Mouse (Mus musculus): ENCODE results near the gene Zzef1. TPM values are rescaled to one million over a fixed set of nuclear protein-coding genes. Genes with fewer than 3 reads are reported as not detected.

Zzef1 gene
- polyA plus RNA-seq, 2 experiments: 4.4 to 5.1 TPM

DNA sequence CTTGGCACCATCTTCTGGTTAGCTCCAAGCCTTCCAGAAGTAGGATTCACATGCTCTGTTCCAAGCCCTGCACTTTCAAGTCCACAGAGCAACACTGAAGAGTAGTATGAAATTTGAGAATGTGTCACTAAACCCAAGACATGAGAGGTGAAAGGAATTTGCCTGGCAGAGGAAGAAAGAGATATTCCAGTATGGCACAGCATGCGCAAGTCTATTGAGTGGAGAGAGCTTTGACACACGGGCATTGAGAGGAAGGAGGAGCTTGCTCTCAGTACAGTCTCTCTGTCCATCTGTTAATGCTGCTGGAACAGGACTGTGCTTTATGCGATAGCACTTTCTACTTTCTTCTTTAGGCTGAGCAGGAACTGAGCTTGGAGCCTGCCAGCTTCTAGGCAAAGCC lies 7.0 kb downstream of the Zzef1 start:
- peaks cover 2 to 6% of the 10 kb centered on the region in 2 experiments; a peak in 3 of 4 replicates for H3K4me1 ChIP-seq (replicated peaks; ENCODE audit: control insufficient read depth in 2 of 2, insufficient read depth in 2 of 2, low read length in 1 of 2)
- no peak overlapping the region for H3K27ac ChIP-seq
- no peaks in the 10 kb centered on the region for H3K27me3 ChIP-seq (ENCODE audit: control insufficient read depth, insufficient read depth, low read length)
- TF ChIP-seq CTCF (IDR thresholded peaks at IDR 0.05; ENCODE audit: low read depth): no peak
- TF ChIP-seq EP300 (IDR thresholded peaks at IDR 0.05; ENCODE audit: low read depth): no peak
- no peak overlapping the region for H3K9ac ChIP-seq (replicated peaks)
- H3K4me2 ChIP-seq (ENCODE audit: low read depth): no peak overlapping the region
- ATAC-seq (ENCODE audit: insufficient read depth): no peak
- no peaks in the 10 kb centered on the region for H3K9me3 ChIP-seq (ENCODE audit: control insufficient read depth, low read length)
- H3K36me3 ChIP-seq (replicated peaks; ENCODE audit: control insufficient read depth, insufficient read depth, low read depth): no peaks in the 10 kb centered on the region
- DNase-seq (ENCODE audit: low read depth in 3 of 3, low spot score in 3 of 3): no peak
- H3K4me3 ChIP-seq (ENCODE audit: insufficient read depth in 1 of 2, low read depth in 2 of 2, low read length in 2 of 2): no peak overlapping the region
- WGBS (ENCODE audit: insufficient replicate concordance): 84% methylated on average over 3 of the region's 3 CpGs

DNA sequence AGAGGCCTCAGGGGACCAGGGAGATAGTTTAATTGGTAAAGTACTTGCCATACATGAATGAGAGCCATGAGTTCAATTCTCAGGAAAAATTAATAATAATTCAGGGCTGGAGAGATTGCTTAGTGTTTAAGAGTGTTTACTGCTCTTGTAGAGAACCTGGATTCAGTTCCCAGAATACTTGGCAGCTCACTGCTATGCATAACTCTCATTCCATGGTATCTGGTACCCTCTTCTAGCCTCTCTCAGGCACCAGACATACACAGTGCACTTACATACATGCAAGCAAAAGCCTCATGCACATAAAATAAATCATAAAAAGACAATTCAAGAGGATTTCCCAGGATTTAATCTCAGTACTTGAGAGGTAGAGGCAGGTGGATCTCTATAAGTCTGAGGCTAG lies 8.6 kb downstream of the Zzef1 start:
- DNase-seq (ENCODE audit: low read depth in 3 of 3, low spot score in 3 of 3) (no peak), ATAC-seq (ENCODE audit: insufficient read depth) (no peak)
- Histone ChIP-seq H3K4me2 (ENCODE audit: low read depth) (no peak overlapping the region), H3K4me3 (ENCODE audit: insufficient read depth in 1 of 2, low read depth in 2 of 2, low read length in 2 of 2) (no peak overlapping the region), H3K9ac (replicated peaks) (no peak overlapping the region), H3K27me3 (ENCODE audit: control insufficient read depth, insufficient read depth, low read length) (no peaks in the 10 kb centered on the region), H3K4me1 (replicated peaks; ENCODE audit: control insufficient read depth in 2 of 2, insufficient read depth in 2 of 2, low read length in 1 of 2) (peaks cover 2 to 3% of the 10 kb centered on the region in 2 experiments; a peak in 2 of 4 replicates), H3K9me3 (ENCODE audit: control insufficient read depth, low read length) (no peaks in the 10 kb centered on the region), H3K27ac (no peak overlapping the region), H3K36me3 (replicated peaks; ENCODE audit: control insufficient read depth, insufficient read depth, low read depth) (no peaks in the 10 kb centered on the region)
- TF ChIP-seq CTCF (IDR thresholded peaks at IDR 0.05; ENCODE audit: low read depth) (no peak), EP300 (IDR thresholded peaks at IDR 0.05; ENCODE audit: low read depth) (no peak)

DNA sequence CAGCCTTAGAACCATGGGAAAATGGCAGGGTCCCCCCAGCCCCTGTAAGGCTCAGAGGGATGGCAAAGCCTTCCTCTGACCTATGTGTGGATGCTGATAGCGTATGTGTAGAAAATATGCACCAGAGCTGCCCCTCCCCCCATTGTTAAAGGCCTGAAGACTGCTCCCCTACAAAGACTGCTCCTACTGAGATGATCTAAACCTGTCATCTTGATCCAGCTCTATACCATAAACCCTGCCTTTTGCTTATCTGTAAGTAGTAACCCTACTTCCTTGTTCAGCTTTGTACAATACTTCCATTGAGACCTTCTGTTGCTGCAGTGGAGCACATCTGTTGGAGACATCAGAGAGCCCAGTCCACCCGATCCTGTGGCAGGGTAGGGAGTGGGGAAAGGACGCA lies 9.2 kb downstream of the Zzef1 start:
- Histone ChIP-seq H3K9me3 (ENCODE audit: control insufficient read depth, low read length) (no peaks in the 10 kb centered on the region), H3K4me3 (ENCODE audit: insufficient read depth in 1 of 2, low read depth in 2 of 2, low read length in 2 of 2) (no peak overlapping the region), H3K27me3 (ENCODE audit: control insufficient read depth, insufficient read depth, low read length) (no peaks in the 10 kb centered on the region), H3K36me3 (replicated peaks; ENCODE audit: control insufficient read depth, insufficient read depth, low read depth) (no peaks in the 10 kb centered on the region), H3K27ac (no peak overlapping the region), H3K4me2 (ENCODE audit: low read depth) (no peak overlapping the region), H3K4me1 (replicated peaks; ENCODE audit: control insufficient read depth in 2 of 2, insufficient read depth in 2 of 2, low read length in 1 of 2) (peaks cover 2 to 3% of the 10 kb centered on the region in 2 experiments; a peak in 2 of 4 replicates), H3K9ac (replicated peaks) (no peak overlapping the region)
- ATAC-seq (ENCODE audit: insufficient read depth): no peak
- 54% methylated on average over 3 of the region's 3 CpGs for WGBS (ENCODE audit: insufficient replicate concordance)
- no peak for DNase-seq (ENCODE audit: low read depth in 3 of 3, low spot score in 3 of 3)
- TF ChIP-seq CTCF (IDR thresholded peaks at IDR 0.05; ENCODE audit: low read depth) (no peak), EP300 (IDR thresholded peaks at IDR 0.05; ENCODE audit: low read depth) (no peak)

GRCm38 (mm10) chr11:72806556-72806955 lies 10.5 kb downstream of the Zzef1 start:
- DNase-seq (ENCODE audit: low read depth in 3 of 3, low spot score in 3 of 3) (no peak), ATAC-seq (ENCODE audit: insufficient read depth) (no peak)
- no peak overlapping the region for H3K27ac ChIP-seq
- H3K9ac ChIP-seq (replicated peaks): no peak overlapping the region
- no peak overlapping the region for H3K4me2 ChIP-seq (ENCODE audit: low read depth)
- 71% methylated on average over 2 of the region's 2 CpGs for WGBS (ENCODE audit: insufficient replicate concordance)
- no peak overlapping the region for H3K4me3 ChIP-seq (ENCODE audit: insufficient read depth in 1 of 2, low read depth in 2 of 2, low read length in 2 of 2)
- H3K27me3 ChIP-seq (ENCODE audit: control insufficient read depth, insufficient read depth, low read length): no peaks in the 10 kb centered on the region
- no peaks in the 10 kb centered on the region for H3K9me3 ChIP-seq (ENCODE audit: control insufficient read depth, low read length)
- no peaks in the 10 kb centered on the region for H3K4me1 ChIP-seq (replicated peaks; ENCODE audit: control insufficient read depth in 2 of 2, insufficient read depth in 2 of 2, low read length in 1 of 2)
- TF ChIP-seq EP300 (IDR thresholded peaks at IDR 0.05; ENCODE audit: low read depth) (no peak), CTCF (IDR thresholded peaks at IDR 0.05; ENCODE audit: low read depth) (no peak)
- H3K36me3 ChIP-seq (replicated peaks; ENCODE audit: control insufficient read depth, insufficient read depth, low read depth): no peaks in the 10 kb centered on the region

GRCm38 (mm10) chr11:72807992-72808391 lies 12.0 kb downstream of the Zzef1 start:
- Histone ChIP-seq H3K4me1 (replicated peaks; ENCODE audit: control insufficient read depth in 2 of 2, insufficient read depth in 2 of 2, low read length in 1 of 2) (no peaks in the 10 kb centered on the region), H3K4me3 (ENCODE audit: insufficient read depth in 1 of 2, low read depth in 2 of 2, low read length in 2 of 2) (no peak overlapping the region), H3K27ac (no peak overlapping the region), H3K4me2 (ENCODE audit: low read depth) (no peak overlapping the region), H3K27me3 (ENCODE audit: control insufficient read depth, insufficient read depth, low read length) (no peaks in the 10 kb centered on the region), H3K9me3 (ENCODE audit: control insufficient read depth, low read length) (no peaks in the 10 kb centered on the region), H3K9ac (replicated peaks) (no peak overlapping the region), H3K36me3 (replicated peaks; ENCODE audit: control insufficient read depth, insufficient read depth, low read depth) (no peaks in the 10 kb centered on the region)
- DNase-seq (ENCODE audit: low read depth in 3 of 3, low spot score in 3 of 3): no peak
- ATAC-seq (ENCODE audit: insufficient read depth): no peak
- WGBS (ENCODE audit: insufficient replicate concordance): 61% methylated on average over 4 of the region's 4 CpGs
- TF ChIP-seq CTCF (IDR thresholded peaks at IDR 0.05; ENCODE audit: low read depth) (no peak), EP300 (IDR thresholded peaks at IDR 0.05; ENCODE audit: low read depth) (no peak)

Measured in liver, embryonic 14.5 days (tissue).